Mouse (Mus musculus): ENCODE results near the gene Rph3a. TPM values are rescaled to one million over a fixed set of nuclear protein-coding genes. Genes with fewer than 3 reads are reported as not detected.
"Not testable (repeated sequence)": the region's sequence is repeated elsewhere in the genome, so short reads cannot be mapped to it uniquely, and the experiment has no call there.

The Rph3a gene
- polyA plus RNA-seq, 1 experiment from 2014 or later = 0.57 TPM

DNA sequence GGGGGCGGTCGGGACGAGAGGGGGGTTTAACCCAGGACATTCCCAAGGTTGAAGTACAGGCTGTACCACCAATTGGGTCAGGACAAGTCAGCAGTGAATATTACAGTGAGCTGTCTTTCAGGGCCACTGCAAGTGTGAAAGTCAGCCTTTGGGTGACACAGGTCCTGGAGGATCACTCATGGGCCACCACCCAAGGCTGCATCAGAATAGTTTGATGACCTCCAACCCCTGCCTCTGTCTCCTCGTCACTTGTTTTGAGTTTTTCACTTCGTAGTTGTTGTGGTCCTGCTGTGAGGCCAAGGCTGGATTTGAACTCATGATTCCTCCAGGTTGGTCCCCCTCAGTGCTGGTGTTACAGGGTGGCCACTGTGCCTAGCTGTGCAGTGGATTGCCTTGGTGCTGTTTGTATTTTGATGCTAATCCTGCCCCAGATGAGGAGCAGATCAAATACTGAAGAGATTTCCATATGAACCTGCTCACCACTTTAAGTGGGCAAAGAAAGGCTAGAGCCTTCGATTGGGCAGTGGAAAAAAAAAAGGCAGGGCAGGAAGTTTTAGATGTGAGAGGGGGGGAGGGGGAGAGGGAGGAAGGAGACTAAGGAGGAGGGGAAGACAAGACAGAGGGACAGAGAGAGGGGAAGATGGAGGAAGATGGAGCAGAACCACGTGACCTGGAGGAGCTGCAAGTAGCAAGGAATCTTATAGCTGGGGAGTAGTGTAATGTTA, 101.5 kb downstream of the Rph3a start:
- H3K27me3 ChIP-seq (ENCODE audit: control insufficient read depth, insufficient read depth, low read length) = no peaks in the 10 kb centered on the region
- no peak overlapping the region for H3K9ac ChIP-seq (ENCODE audit: low read length)
- no peaks in the 10 kb centered on the region for H3K9me3 ChIP-seq (ENCODE audit: control insufficient read depth, low read length)
- no peak overlapping the region for H3K4me3 ChIP-seq (ENCODE audit: low read depth, low read length)
- 47% methylated on average over 7 of the region's 7 CpGs for WGBS
- H3K36me3 ChIP-seq (ENCODE audit: control insufficient read depth, insufficient read depth, low read length) = no peaks in the 10 kb centered on the region
- H3K4me1 ChIP-seq (ENCODE audit: control insufficient read depth, insufficient read depth, low read length) = no peaks in the 10 kb centered on the region
- ATAC-seq (ENCODE audit: low FRiP score) = no peak
- no peak for DNase-seq (ENCODE audit: low spot score, missing footprints)
- no peak overlapping the region for H3K4me2 ChIP-seq
- no peak overlapping the region for H3K27ac ChIP-seq (ENCODE audit: low read depth, low read length)

DNA sequence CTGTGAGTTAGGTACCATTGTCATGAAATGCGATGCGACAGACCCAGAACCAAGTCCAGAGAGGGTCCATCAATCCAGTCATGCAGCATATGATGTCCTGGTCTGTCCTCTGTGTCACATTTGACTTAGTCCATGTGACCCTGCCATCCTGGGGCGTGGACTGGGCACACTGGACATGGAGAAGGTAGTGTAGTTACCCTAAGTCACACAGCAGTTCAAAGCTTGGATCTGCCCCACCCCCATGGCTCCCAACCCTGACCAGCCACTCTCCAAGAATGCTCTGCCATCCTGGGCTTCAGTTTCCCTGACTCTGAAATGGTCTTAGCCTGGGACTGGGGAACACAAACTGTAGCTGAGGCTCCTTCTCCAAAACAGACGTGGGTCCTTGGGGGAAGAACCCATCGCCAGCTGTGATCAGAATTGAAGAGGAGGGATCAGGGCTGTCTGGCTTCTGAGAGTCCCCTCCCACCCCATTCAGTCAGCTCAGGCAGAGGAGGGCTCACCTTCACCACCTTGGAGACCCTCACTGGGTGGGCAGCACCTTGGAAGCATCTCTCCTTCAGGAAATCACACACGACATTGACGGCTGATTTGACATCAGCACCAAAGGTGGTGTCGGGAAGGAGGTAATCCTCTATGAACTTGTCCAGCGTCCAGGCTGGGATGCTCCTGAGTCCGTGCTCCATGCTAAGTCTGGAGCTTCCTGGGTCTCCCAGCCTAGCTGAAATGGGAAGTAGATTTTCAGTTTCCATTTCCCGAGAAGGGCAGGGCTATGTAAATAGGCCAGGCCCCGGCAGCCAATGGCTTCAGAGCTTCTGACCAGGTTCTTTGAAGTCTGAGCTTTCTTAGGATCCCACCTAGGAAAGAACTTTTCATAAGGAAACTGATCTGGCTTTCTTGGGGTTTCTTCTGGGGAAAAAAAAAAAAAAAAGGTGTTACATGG, 102.8 kb downstream of the Rph3a start, which contains the start of gene Oas1a:
Gene Oas1a (minus strand): TSS at position 731 of the 943 bp plus-strand sequence.
- not testable (repeated sequence) for H3K4me2 ChIP-seq; H3K27me3 ChIP-seq (ENCODE audit: control insufficient read depth, insufficient read depth, low read length); ATAC-seq (ENCODE audit: low FRiP score); H3K36me3 ChIP-seq (ENCODE audit: control insufficient read depth, insufficient read depth, low read length); H3K9ac ChIP-seq (ENCODE audit: low read length); H3K27ac ChIP-seq (ENCODE audit: low read depth, low read length); H3K4me3 ChIP-seq (ENCODE audit: low read depth, low read length); DNase-seq (ENCODE audit: low spot score, missing footprints); H3K9me3 ChIP-seq (ENCODE audit: control insufficient read depth, low read length); H3K4me1 ChIP-seq (ENCODE audit: control insufficient read depth, insufficient read depth, low read length)
- WGBS = 38% methylated on average over 8 of the region's 12 CpGs

DNA sequence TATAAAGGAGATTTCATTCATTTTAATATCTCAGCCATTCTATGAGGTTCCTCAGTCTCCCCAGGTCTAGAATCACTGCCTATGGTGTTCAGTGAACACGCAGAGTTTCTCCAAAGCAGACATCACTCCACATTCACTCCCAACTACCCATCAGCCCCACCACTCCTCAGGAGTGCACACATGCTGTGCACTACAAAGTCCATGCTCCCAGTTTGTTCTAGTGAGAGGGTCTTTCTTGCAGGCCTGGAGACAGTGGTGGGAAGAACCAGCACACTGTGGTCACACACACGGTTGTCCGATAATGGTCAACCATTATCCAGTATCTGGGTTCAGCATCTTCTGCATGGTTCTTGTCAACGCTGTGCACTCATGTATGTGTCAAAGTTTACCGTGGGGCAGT, 107.8 kb downstream of the Rph3a start:
- Histone ChIP-seq H3K27me3 (ENCODE audit: control insufficient read depth, insufficient read depth, low read length) (no peaks in the 10 kb centered on the region), H3K4me3 (ENCODE audit: low read depth, low read length) (no peak overlapping the region), H3K36me3 (ENCODE audit: control insufficient read depth, insufficient read depth, low read length) (no peaks in the 10 kb centered on the region), H3K9ac (ENCODE audit: low read length) (no peak overlapping the region), H3K27ac (ENCODE audit: low read depth, low read length) (no peak overlapping the region), H3K4me2 (no peak overlapping the region), H3K4me1 (ENCODE audit: control insufficient read depth, insufficient read depth, low read length) (no peaks in the 10 kb centered on the region), H3K9me3 (ENCODE audit: control insufficient read depth, low read length) (no peaks in the 10 kb centered on the region)
- WGBS = 92% methylated on average over 5 of the region's 5 CpGs
- ATAC-seq (ENCODE audit: low FRiP score) (no peak), DNase-seq (ENCODE audit: low spot score, missing footprints) (no peak)

DNA sequence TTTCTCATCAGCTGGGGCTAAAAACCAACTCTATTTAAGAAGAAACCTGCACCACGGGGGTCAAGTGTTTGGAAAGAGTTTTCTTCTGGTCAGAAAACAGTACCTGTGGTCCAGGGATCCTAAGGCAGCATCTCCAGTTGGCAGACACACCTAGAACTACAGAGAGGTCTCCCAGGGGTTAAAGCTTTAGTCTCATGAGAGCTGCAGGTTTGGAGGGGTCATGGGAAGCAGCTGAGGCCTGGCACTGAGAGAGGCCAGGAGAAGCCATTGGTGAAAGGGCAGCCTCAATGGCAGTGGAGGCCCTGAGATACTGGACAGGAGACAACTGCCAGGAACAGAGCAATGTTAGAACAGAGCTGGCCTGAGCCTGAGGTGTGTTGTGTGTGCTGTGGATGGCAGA, 109.2 kb downstream of the Rph3a start:
- Histone ChIP-seq H3K4me2 (no peak overlapping the region), H3K9ac (ENCODE audit: low read length) (no peak overlapping the region), H3K9me3 (ENCODE audit: control insufficient read depth, low read length) (no peaks in the 10 kb centered on the region), H3K27ac (ENCODE audit: low read depth, low read length) (no peak overlapping the region), H3K36me3 (ENCODE audit: control insufficient read depth, insufficient read depth, low read length) (no peaks in the 10 kb centered on the region), H3K27me3 (ENCODE audit: control insufficient read depth, insufficient read depth, low read length) (no peaks in the 10 kb centered on the region), H3K4me3 (ENCODE audit: low read depth, low read length) (no peak overlapping the region), H3K4me1 (ENCODE audit: control insufficient read depth, insufficient read depth, low read length) (no peaks in the 10 kb centered on the region)
- 47% methylated on average over 1 of the region's 1 CpGs for WGBS
- no peak for DNase-seq (ENCODE audit: low spot score, missing footprints)
- no peak for ATAC-seq (ENCODE audit: low FRiP score)

DNA sequence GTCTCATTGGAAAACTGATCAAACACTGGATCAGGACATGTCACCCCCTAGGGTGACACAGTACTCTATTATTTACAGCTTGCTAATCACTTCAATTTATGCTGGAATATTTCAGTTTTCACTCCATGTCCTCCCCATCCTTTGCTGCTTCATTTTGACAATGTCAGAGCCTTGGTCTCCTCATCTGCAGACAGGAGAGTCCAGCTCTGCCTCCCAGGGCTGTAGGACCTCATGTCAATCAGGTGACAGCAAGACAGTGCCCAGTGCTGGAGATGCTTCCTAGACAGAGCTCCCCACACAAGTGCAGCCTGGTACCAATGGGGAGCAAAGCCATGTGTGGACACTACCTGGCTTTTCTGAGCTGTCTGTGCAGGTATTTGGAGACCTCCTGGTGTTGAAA, 111.2 kb downstream of the Rph3a start:
- Histone ChIP-seq H3K4me3 (ENCODE audit: low read depth, low read length) (no peak overlapping the region), H3K4me2 (no peak overlapping the region), H3K9ac (ENCODE audit: low read length) (no peak overlapping the region), H3K4me1 (ENCODE audit: control insufficient read depth, insufficient read depth, low read length) (no peaks in the 10 kb centered on the region), H3K27me3 (ENCODE audit: control insufficient read depth, insufficient read depth, low read length) (no peaks in the 10 kb centered on the region), H3K9me3 (ENCODE audit: control insufficient read depth, low read length) (no peaks in the 10 kb centered on the region), H3K27ac (ENCODE audit: low read depth, low read length) (no peak overlapping the region), H3K36me3 (ENCODE audit: control insufficient read depth, insufficient read depth, low read length) (no peaks in the 10 kb centered on the region)
- DNase-seq (ENCODE audit: low spot score, missing footprints) (no peak), ATAC-seq (ENCODE audit: low FRiP score) (no peak)

DNA sequence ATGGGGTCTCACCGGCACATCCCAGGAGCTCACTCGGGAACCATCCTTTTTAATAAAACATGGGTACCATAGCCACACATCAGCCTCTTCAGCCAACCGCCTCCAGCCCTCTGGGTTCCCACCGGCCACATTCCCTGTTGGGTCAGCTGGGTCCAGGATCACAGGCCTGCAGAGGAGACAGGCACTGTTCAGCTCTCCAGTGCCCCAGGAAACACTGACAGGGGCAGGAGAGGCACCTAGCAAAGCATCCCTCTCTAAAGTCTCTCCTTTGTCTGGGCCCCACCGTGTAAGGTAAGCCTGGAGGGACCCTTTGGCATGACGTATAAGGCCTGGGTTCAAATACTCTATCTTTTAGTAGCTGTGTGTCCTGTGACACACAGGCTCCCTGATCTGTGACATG, 111.6 kb downstream of the Rph3a start:
- no peak overlapping the region for H3K27ac ChIP-seq (ENCODE audit: low read depth, low read length)
- no peak overlapping the region for H3K9ac ChIP-seq (ENCODE audit: low read length)
- no peaks in the 10 kb centered on the region for H3K4me1 ChIP-seq (ENCODE audit: control insufficient read depth, insufficient read depth, low read length)
- no peak overlapping the region for H3K4me3 ChIP-seq (ENCODE audit: low read depth, low read length)
- H3K9me3 ChIP-seq (ENCODE audit: control insufficient read depth, low read length) = no peaks in the 10 kb centered on the region
- no peaks in the 10 kb centered on the region for H3K36me3 ChIP-seq (ENCODE audit: control insufficient read depth, insufficient read depth, low read length)
- DNase-seq (ENCODE audit: low spot score, missing footprints) = no peak
- no peak for ATAC-seq (ENCODE audit: low FRiP score)
- no peak overlapping the region for H3K4me2 ChIP-seq
- WGBS = 90% methylated on average over 6 of the region's 6 CpGs
- no peaks in the 10 kb centered on the region for H3K27me3 ChIP-seq (ENCODE audit: control insufficient read depth, insufficient read depth, low read length)

DNA sequence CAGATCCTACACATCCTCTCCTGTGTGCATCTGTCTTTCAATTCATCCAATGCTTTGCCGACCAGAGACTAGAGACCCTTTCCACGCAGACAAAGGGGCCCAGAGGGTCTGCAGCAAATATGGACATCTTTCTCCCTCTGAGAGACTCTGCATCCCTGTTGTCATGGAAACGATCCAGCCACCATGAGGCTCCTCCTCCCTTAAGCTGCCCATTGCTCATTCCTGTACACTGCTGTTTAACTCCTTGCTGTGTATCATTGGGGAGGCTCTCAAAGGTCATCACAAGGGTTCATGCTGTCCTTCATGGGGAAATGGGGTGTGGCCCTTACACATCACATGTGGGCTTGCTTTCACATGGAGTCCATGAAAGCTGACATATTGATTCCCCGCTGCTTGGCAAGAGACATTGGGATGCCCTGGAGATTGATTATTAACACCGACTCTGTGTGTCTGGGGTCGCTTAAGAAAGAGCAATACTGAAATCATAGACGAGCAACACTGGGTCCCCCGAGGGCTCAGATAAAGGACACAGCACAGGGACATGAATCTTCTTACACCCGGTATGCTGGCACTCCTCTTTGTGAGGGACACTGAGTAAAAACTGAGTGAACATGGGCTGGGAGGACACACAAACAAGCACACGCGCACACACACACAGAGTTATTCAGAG, 114.5 kb downstream of the Rph3a start:
- H3K27me3 ChIP-seq (ENCODE audit: control insufficient read depth, insufficient read depth, low read length) = no peaks in the 10 kb centered on the region
- ATAC-seq (ENCODE audit: low FRiP score) (no peak), DNase-seq (ENCODE audit: low spot score, missing footprints) (no peak)
- H3K9me3 ChIP-seq (ENCODE audit: control insufficient read depth, low read length) = no peaks in the 10 kb centered on the region
- no peaks in the 10 kb centered on the region for H3K36me3 ChIP-seq (ENCODE audit: control insufficient read depth, insufficient read depth, low read length)
- H3K4me3 ChIP-seq (ENCODE audit: low read depth, low read length) = no peak overlapping the region
- no peaks in the 10 kb centered on the region for H3K4me1 ChIP-seq (ENCODE audit: control insufficient read depth, insufficient read depth, low read length)
- 87% methylated on average over 11 of the region's 11 CpGs for WGBS
- no peak overlapping the region for H3K4me2 ChIP-seq
- no peak overlapping the region for H3K9ac ChIP-seq (ENCODE audit: low read length)
- H3K27ac ChIP-seq (ENCODE audit: low read depth, low read length) = no peak overlapping the region

DNA sequence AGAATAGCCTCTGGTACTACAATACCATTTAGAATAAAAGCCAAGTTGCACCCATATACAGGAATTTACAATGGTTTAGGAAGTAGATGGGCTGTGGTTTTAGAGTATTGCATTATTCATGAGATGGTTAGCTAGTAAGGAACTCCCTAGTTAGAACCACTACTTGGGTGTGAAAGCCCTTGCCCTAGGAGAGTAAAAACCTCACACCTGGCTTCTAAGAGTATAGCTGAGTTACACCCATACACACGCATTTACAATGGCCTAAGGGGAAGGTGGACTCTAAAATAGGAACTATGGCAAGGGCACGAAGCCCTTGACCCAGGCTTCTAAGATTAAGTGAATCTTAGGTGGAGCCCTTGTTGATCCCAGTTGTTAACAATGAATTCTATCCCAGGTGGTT, 115.2 kb downstream of the Rph3a start:
- ATAC-seq (ENCODE audit: low FRiP score); H3K9me3 ChIP-seq (ENCODE audit: control insufficient read depth, low read length); H3K27me3 ChIP-seq (ENCODE audit: control insufficient read depth, insufficient read depth, low read length); H3K4me1 ChIP-seq (ENCODE audit: control insufficient read depth, insufficient read depth, low read length); H3K36me3 ChIP-seq (ENCODE audit: control insufficient read depth, insufficient read depth, low read length); H3K4me2 ChIP-seq; H3K27ac ChIP-seq (ENCODE audit: low read depth, low read length); DNase-seq (ENCODE audit: low spot score, missing footprints); H3K4me3 ChIP-seq (ENCODE audit: low read depth, low read length); H3K9ac ChIP-seq (ENCODE audit: low read length): not testable (repeated sequence)
- 84% methylated on average over 2 of the region's 2 CpGs for WGBS

DNA sequence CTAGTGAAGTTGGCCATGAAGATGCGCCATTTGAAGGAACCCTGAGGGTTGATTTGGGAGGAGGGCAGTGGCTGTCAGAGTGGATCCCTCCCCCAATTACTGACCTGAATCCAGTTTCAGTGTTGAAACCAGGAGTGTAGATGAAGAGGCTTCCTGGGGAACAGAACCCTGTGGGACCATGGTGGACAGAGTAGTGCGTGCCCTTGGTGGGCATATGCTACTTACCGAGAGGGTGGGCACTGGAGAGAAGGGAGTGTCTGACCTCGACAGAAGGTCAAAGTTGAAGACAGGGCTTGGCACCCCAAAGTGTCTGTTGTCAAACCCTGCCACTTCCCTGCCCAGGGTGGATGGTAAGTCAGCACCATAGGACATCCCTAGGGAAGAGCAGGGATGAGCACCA, 116.0 kb downstream of the Rph3a start:
- not testable (repeated sequence) for H3K27me3 ChIP-seq (ENCODE audit: control insufficient read depth, insufficient read depth, low read length); H3K4me2 ChIP-seq; H3K9ac ChIP-seq (ENCODE audit: low read length); H3K9me3 ChIP-seq (ENCODE audit: control insufficient read depth, low read length); H3K4me3 ChIP-seq (ENCODE audit: low read depth, low read length); ATAC-seq (ENCODE audit: low FRiP score); H3K4me1 ChIP-seq (ENCODE audit: control insufficient read depth, insufficient read depth, low read length); H3K27ac ChIP-seq (ENCODE audit: low read depth, low read length); H3K36me3 ChIP-seq (ENCODE audit: control insufficient read depth, insufficient read depth, low read length); DNase-seq (ENCODE audit: low spot score, missing footprints)
- WGBS = 90% methylated on average over 4 of the region's 4 CpGs
